Mouse (Mus musculus): ENCODE results near the gene Samd8. TPM values are rescaled to one million over a fixed set of nuclear protein-coding genes. Genes with fewer than 3 reads are reported as not detected.

Samd8 gene
- total RNA-seq (2023) = 48.1 and 67.4 TPM in 2 replicates

DNA sequence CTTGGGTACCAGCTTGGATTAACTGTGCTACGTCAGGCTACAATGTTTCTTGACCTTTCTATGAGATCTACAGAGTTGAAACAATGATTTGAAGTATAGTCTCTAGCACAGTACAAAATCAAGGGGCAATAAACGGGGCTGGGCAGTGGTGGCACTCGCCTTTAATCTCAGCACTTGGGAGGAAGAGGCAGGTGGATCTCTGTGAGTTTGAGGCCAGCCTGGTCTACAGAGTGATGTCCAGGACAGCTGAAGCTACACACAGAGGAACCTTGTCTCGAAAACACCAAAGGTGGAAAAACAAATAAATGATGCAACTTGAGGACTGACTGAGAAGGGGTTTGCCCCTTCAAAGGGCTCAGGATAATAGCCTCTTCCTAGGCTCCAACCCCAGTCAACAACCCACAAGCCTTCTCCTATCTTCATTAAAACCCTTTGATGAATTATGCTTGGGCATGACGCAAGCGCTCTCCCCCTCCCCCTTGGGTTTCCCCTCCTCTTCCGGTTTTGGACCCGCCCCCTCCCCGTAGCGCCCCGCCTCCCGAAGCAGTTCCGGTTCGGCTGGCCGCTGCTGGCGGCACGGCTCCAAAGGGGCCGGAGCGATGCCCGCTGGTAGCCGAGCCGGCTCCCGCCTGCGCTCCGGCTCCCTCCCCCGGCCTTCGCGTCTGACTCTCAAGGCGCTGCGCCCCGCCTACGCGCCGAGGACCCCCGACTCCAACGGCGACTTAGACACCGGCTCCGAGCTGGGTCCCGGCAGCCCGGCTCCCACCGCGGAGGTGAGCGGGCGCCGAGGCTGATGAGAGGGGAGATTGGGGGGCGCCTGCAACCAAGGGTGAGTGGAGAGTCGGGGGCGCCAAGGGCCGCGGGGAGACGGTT lies at the start of gene Samd8:
TSS of gene Samd8 (plus strand) at position 524 of the 873 bp plus-strand sequence.

DNA sequence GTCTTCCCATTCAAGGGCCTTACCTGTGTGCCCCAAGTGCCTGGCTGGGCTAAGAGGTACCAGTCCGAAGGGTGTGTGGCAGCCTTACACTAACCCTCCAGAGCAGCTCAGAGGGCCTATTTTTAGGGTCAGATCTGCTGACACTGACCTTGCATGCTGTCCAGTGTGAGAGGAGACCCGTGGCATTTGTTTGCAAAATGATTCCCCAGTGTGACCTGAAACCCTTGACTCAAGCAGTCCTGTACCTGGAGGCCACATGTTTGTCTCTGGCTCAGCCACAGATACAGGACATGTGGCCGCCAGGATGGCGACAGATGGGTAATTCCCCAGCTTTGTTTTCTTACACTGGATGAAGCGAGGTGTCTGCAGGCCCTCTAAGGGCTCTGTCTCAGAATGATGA lies 35.8 kb upstream of the Samd8 start, which contains the start of gene Dupd1:
TSS of gene Dupd1 (minus strand) at position 91 of the 400 bp plus-strand sequence.

DNA sequence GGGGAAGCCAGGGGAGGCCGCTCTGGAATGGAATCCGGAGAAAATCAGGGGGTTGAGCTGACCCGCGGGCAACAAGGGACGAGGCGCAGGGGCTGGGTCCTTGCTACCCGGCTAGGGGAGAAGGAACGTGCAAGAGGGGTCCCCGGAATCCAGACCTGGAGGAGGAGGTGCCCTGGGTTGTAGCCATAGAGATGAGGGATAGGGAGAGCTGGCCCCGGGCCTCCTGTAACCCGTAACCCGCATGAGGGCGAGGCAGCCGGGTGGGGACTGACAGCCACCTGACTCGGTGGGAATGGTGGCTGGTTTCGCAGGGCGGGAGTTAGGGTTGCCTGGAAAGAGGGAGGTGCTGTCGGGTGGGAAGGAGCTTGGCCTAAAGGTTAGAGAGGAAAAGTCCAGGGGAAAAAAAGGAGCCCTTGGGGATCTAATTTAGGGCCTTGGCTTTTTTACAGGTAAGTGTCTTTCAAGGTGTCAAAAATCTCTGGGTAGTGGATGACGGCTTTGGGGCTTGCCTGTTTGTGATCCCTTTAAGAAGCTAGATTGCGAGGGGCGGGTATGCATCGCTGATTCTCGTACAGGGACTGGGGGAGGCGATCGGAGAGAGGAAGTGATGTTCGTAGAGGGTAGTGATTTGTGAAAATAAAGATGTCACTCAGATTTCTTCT lies 681 bp downstream of the Samd8 start, which contains the start of gene Dusp13:
TSS of gene Dusp13 (minus strand) at position 301 of the 662 bp plus-strand sequence.

DNA sequence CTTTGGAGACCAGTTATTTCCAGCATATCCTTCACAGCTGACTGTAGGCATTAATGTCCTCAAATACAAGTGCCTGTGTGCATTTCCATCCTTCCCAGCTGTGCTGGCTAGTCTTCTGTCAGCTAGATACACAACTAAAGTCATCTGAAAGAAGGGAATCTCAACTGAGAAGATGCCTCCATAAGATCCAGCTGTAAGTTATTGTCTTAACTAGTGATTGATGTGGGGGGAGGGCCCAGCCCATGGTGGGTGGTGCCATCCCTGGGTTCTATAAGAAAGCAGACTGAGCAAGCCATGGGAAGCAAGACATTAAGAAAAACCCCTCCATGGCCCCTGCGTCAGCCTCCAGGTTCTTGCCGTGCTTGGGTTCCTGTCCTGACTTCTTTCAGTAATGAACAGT lies 74.6 kb downstream of the Samd8 start, which contains the start of gene Vdac2:
TSS of gene Vdac2 (plus strand) at position 301 of the 400 bp plus-strand sequence.

Other genes with a start within 250 kb of the Samd8 start
- gene Dupd1, start 36.0 kb upstream of the Samd8 start, total RNA-seq (2023) = not detected in 2 replicates
- gene Dusp13, start 650 bp downstream of the Samd8 start, total RNA-seq (2023) = not detected in 2 replicates
- gene Vdac2, start 74.7 kb downstream of the Samd8 start, total RNA-seq (2023) = 218 and 243 TPM in 2 replicates
- gene Comtd1, start 98.4 kb downstream of the Samd8 start, total RNA-seq (2023) = 28.7 and 44.6 TPM in 2 replicates
- 3.7 and 4.2 TPM in 2 replicates for gene Zfp503, start 239.1 kb downstream of the Samd8 start, total RNA-seq (2023)